ENCODE assay signal across 14 mouse cellular contexts in genomic region chr1:105580909-105581308, GRCm38 (mm10).
"Had no signal": no experiment of that assay in that cellular context is flagged by ENCODE, and none has a peak within 500 bp of the region (broad histone marks: within the 10 kb centered on the region; RNA-seq: fewer than 3 reads in every experiment).

No protein-coding gene starts in this region.

- H3K27me3 ChIP-seq: midbrain, embryonic 13.5 days; midbrain, embryonic 15.5 days; neural tube, embryonic 12.5 days; stomach, embryonic 15.5 days had no signal

- H3K9ac ChIP-seq: lung, embryonic 14.5 days; midbrain, embryonic 13.5 days; midbrain, embryonic 15.5 days; neural tube, embryonic 12.5 days; stomach, embryonic 15.5 days had no signal

- DNase-seq: lung, adult 18-20 months; lung, embryonic 14.5 days; lung, postnatal 10 days; lung, postnatal 4 days; right cerebral cortex, postnatal 14 days; thymus, adult 18-20 months; thymus, postnatal 14 days; thymus, postnatal 36 days had no signal

- H3K9me3 ChIP-seq: midbrain, embryonic 13.5 days; midbrain, embryonic 15.5 days; neural tube, embryonic 12.5 days; stomach, embryonic 15.5 days had no signal

- H3K27ac ChIP-seq: midbrain, embryonic 13.5 days; midbrain, embryonic 15.5 days; neural tube, embryonic 12.5 days; stomach, embryonic 15.5 days; stomach, postnatal 0 days had no signal

- H3K4me2 ChIP-seq: lung, embryonic 14.5 days; midbrain, embryonic 11.5 days; midbrain, embryonic 13.5 days; midbrain, embryonic 15.5 days; neural tube, embryonic 12.5 days; stomach, embryonic 15.5 days had no signal

- H3K36me3 ChIP-seq: midbrain, embryonic 15.5 days had no signal

- H3K4me1 ChIP-seq: midbrain, embryonic 13.5 days; midbrain, embryonic 15.5 days; neural tube, embryonic 12.5 days; stomach, embryonic 15.5 days had no signal

- H3K4me3 ChIP-seq: midbrain, embryonic 13.5 days; midbrain, embryonic 15.5 days; neural tube, embryonic 12.5 days; stomach, embryonic 15.5 days had no signal

- ATAC-seq: midbrain, embryonic 13.5 days; midbrain, embryonic 15.5 days had no signal
